Mouse (Mus musculus) lung, embryonic 16.5 days (tissue): ENCODE results near the gene Usp3. TPM values are rescaled to one million over a fixed set of nuclear protein-coding genes. Genes with fewer than 3 reads are reported as not detected.

Experiments used
- ATAC-seq: fragments of 200-750 bp; cut with Nextera tagmentation; 2 replicates; pipeline ENCODE4 v1.8.0; 2017; ENCODE audit warnings: low read depth, mild to moderate bottlenecking, moderate library complexity
- H3K27ac ChIP-seq: fragments of 300-500 bp; sonication (generic); 2 replicates; pipeline ENCODE4 v1.5.1; 2014; ENCODE audit warnings: mild to moderate bottlenecking, control low read depth, low read length
- H3K27me3 ChIP-seq: fragments of 300-500 bp; sonication (generic); 2 replicates; pipeline ENCODE4 v1.6.1; 2014; ENCODE audit warnings: low read depth, low read length, mixed read lengths; ENCODE audit not compliant: control insufficient read depth, insufficient read depth
- H3K36me3 ChIP-seq: fragments of 300-500 bp; sonication (generic); 2 replicates; pipeline ENCODE4 v1.6.1; 2014; ENCODE audit warnings: low read length; ENCODE audit not compliant: control insufficient read depth, insufficient read depth
- H3K4me1 ChIP-seq: fragments of 300-500 bp; sonication (generic); replicated peaks from 2 replicates; pipeline ENCODE4 v1.6.1; 2014; ENCODE audit warnings: low read length, mixed read lengths; ENCODE audit not compliant: control insufficient read depth, insufficient read depth
- H3K4me2 ChIP-seq: fragments of 300-500 bp; sonication (generic); 2 replicates; pipeline ENCODE4 v1.6.1; 2014; ENCODE audit warnings: low read depth, low read length, control low read depth
- H3K4me3 ChIP-seq: fragments of 300-500 bp; sonication (generic); 2 replicates; pipeline ENCODE4 v1.5.1; 2014; ENCODE audit warnings: mild to moderate bottlenecking, low read length, control low read depth
- H3K9ac ChIP-seq: fragments of 300-500 bp; sonication (generic); 2 replicates; pipeline ENCODE4 v1.6.1; 2014; ENCODE audit warnings: low read length, control low read depth
- H3K9me3 ChIP-seq: fragments of 300-500 bp; sonication (generic); 2 replicates; pipeline ENCODE4 v1.6.1; 2016; ENCODE audit warnings: low read length; ENCODE audit not compliant: control insufficient read depth
- WGBS: fragments of 180-500 bp; shearing (Covaris S2); extraction: QIAGEN DNeasy Blood & Tissue Kit; methylation state at CpG from one replicate; pipeline ENCODE4 v1.1.7; 2014; 5-methylcytosine and 5-hydroxymethylcytosine counted together
- polyA plus RNA-seq: library from polyadenylated mRNA; unstranded; fragments of >200 nt; fragmentation: Nextera tagmentation; extraction: Ambion mirVana; gene quantifications from 2 replicates; pipeline ENCODE4 v1.2.1, GENCODE M21; 2015

Usp3 gene
- polyA plus RNA-seq, 1 experiment from 2014 or later: 57.9 TPM

DNA sequence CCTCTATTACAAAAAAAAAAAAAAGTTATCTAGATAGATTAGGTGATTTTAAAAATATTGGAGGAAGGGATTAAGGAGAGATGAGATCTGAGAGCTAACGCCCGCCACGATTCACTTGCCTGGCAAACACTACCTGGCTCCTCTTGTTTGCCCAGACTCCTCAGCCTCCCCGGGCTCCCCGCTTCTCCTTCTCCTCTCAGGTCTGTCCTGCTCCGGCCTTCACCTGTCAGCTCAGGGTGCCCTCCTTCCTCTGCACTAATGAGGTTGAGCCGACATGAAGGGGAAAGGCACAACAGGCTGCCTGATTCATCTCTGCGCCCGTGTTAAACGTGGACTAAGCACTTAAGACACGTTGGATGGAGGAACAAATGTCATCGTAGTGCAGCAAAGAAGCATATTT is 13.9 kb upstream of the Usp3 start:
- Histone ChIP-seq H3K27me3 (no peaks in the 10 kb centered on the region), H3K4me1 (peaks cover 7% of the 10 kb centered on the region; the same call in 1 of the 2 replicates), H3K4me2 (peak overlapping the region; percentile 56), H3K9me3 (no peaks in the 10 kb centered on the region), H3K27ac (peak overlapping the region; percentile 69), H3K4me3 (peak overlapping the region; percentile 31), H3K36me3 (no peaks in the 10 kb centered on the region), H3K9ac (peak overlapping the region; percentile 53; the same call in 1 of the 2 replicates)
- WGBS: 34% methylated on average over 12 of the region's 12 CpGs
- ATAC-seq: 0 out of 2 replicates have a peak, but pooled peaks have one; percentile 13

DNA sequence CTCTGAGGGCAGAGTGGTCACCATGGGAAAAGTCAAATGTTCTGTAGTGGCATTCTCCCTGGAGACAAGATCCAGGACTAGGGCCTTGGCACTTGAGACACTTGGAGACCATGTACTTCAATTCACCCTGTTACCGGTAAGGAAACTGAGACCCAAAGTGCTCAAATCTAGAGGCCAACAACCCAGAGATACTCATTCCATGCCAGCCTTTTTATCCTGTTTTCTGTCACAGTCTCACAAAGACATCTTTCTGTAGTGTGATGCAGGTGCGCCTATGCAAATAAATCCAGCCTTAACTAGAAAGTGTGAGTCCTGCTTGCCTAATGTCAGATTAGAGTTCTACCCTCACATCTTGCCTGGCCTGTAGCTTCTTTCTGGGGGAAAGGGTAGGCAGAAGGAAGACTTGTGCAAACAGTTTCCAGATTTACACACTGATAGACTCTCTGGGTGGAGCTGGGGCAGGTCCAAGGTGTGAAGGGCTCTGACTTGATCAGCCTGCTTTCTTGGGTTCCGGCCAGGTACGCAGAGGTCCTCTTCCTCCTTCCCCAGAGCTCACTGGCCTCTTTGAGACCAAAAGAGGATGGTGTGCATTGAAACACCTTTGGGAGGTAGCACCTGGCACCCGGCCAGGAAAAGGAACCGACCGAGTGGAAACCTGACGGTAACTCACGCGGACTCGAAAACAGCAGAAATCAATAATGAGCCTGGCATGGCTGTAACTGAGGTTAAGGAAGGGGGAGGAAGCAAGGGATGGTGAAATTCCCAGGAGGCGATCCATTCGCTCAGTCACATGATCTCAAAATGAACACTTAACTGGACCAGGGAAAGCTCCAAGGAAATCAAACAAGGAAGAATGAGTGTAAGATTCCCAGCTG is 13.2 kb upstream of the Usp3 start:
- 39% methylated on average over 13 of the region's 13 CpGs for WGBS
- H3K9ac ChIP-seq: no peak overlapping the region
- H3K4me3 ChIP-seq: peak overlapping the region; percentile 31
- H3K9me3 ChIP-seq: no peaks in the 10 kb centered on the region
- peak overlapping the region; percentile 69 for H3K27ac ChIP-seq
- peak overlapping the region; percentile 56 for H3K4me2 ChIP-seq
- H3K4me1 ChIP-seq: peaks cover 2% of the 10 kb centered on the region; the same call in 1 of the 2 replicates
- H3K27me3 ChIP-seq: no peaks in the 10 kb centered on the region
- no peaks in the 10 kb centered on the region for H3K36me3 ChIP-seq
- ATAC-seq: peak; percentile 77

DNA sequence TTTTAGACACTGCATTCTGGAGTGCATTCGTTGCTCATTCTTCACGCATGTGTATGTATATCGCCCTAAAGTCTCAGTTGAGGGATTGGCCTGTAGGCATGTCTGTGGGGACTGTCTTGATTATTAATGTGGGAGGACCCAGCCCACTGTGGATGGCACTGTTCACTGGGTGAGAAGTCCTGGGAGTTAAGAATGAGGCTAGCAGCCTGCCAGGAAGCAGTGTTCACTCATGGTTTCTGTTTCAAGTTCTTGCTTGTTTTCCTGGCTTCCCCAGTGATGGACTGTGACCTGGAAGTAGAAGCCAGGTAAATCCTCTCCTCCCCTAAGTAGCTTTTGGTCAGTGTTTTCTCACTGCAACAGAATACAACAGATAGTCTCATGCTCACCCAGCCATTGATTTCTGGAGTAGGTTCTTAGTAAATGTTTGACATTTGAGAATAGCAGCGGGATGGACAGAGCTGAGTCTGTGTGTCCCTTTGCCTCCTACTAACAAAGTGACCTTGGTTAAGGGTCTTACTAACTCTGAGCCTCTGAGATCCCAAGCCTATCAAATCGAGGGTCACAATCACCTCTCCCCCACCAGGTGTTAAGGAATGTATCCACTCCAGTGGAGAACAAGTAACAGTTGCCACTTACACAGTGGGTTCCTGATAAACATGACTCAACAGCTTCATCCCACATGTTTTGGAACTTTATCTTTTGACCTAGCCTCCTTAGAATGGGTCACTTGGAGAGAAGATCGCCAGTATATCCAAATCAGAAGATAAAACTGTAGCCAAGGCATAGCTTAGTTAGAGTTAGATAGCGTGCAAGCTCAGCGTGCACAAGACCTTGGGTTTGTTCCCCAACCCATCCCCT is 11.6 kb upstream of the Usp3 start:
- Histone ChIP-seq H3K4me1 (peaks cover 2% of the 10 kb centered on the region; the same call in 1 of the 2 replicates), H3K36me3 (no peaks in the 10 kb centered on the region), H3K4me2 (no peak overlapping the region), H3K27ac (no peak overlapping the region), H3K9me3 (no peaks in the 10 kb centered on the region), H3K4me3 (no peak overlapping the region), H3K27me3 (no peaks in the 10 kb centered on the region), H3K9ac (no peak overlapping the region)
- 75% methylated on average over 8 of the region's 8 CpGs for WGBS
- ATAC-seq: no peak

DNA sequence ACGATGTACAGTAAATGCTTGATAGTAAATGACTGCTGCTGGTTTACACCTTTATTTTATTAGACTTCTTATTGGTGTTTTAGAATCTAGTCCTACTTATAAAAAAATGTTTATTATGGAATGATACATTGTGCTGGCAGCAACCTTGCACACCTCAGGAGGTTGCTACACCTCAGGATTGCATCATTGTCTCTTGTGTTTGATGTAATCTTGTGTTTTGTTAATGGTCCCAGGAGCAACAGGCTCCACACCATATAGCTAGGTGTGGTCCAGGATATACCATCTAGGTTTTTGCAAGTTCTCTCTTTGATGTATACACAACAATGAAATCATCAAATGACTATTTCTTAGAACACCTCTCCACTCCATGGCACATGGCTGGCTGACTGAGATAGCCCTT is 11.0 kb upstream of the Usp3 start:
- ATAC-seq: no peak
- Histone ChIP-seq H3K36me3 (no peaks in the 10 kb centered on the region), H3K27me3 (no peaks in the 10 kb centered on the region), H3K9me3 (no peaks in the 10 kb centered on the region), H3K4me3 (no peak overlapping the region), H3K27ac (no peak overlapping the region), H3K9ac (no peak overlapping the region), H3K4me2 (no peak overlapping the region), H3K4me1 (peaks cover 2% of the 10 kb centered on the region; the same call in 1 of the 2 replicates)
- WGBS: 73% methylated on average over 1 of the region's 1 CpGs

DNA sequence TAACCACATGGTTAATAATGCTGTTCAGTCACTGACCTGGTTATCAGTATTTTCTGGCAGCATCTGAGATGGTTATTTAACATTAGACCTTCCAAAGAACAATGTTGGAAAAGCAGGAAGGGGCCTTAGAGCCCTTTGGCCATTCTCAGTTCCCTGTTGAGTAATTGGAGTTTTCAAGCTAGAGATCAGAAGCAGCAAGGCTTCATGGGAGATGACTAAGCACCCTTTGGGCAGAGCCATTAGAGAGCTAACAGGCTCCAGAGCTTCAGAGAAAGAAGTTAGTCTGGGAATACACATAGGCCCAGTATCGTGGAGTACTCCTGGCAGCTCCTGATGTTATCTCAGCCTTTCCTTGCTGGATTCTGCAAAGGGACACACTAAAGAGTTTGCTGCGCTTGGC is 8.1 kb upstream of the Usp3 start:
- 57% methylated on average over 2 of the region's 2 CpGs for WGBS
- no peaks in the 10 kb centered on the region for H3K9me3 ChIP-seq
- no peak overlapping the region for H3K4me3 ChIP-seq
- H3K4me2 ChIP-seq: no peak overlapping the region
- H3K27ac ChIP-seq: no peak overlapping the region
- ATAC-seq: no peak
- H3K4me1 ChIP-seq: peaks cover 6% of the 10 kb centered on the region; the same call in 1 of the 2 replicates
- H3K9ac ChIP-seq: no peak overlapping the region
- H3K27me3 ChIP-seq: no peaks in the 10 kb centered on the region
- H3K36me3 ChIP-seq: no peaks in the 10 kb centered on the region

DNA sequence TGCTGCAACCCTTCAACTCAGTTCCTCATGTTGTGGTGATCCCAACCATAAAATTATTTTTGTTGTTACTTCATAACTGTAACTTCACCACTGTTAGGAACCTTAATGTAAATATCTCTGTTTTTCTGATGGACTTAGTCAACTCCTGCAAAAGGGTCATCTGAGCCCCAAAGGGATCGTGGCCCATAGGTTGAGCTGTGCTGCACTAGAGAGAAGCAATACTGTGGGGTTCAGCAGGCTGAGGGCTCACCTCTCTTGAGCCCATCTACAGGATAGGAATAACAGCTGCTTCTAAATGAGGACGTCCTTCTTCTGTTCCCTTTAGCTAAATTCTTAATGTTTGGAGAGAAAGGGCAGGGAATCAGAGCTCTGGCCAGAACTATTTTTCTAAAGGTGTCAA is 7.6 kb upstream of the Usp3 start:
- Histone ChIP-seq H3K4me2 (no peak overlapping the region), H3K9ac (no peak overlapping the region), H3K27me3 (no peaks in the 10 kb centered on the region), H3K4me1 (peaks cover 6% of the 10 kb centered on the region; the same call in 1 of the 2 replicates), H3K36me3 (no peaks in the 10 kb centered on the region), H3K4me3 (no peak overlapping the region), H3K27ac (no peak overlapping the region), H3K9me3 (no peaks in the 10 kb centered on the region)
- 85% methylated on average over 2 of the region's 2 CpGs for WGBS
- ATAC-seq: no peak

DNA sequence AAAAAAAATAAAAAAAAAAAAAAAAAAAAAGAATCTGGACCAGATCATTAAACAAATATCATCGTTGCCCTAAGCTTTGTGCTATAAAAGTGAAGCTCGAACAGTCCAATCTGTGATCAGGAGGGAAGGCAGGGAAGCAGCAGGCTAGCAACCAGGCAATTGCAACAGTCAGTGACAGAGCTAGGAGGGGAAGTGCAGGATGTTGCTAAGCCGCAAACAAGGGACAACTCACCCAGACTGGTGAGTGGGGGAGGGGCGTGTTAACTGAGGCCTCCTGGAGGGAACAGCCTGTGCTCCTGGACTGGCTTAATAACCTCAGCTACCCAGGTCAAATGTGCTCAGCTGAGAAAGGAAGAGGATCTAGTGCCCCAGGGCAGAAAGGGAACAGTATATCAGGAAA is 6.6 kb upstream of the Usp3 start:
- 22% methylated on average over 4 of the region's 4 CpGs for WGBS
- H3K4me2 ChIP-seq: no peak overlapping the region
- H3K27me3 ChIP-seq: no peaks in the 10 kb centered on the region
- H3K4me3 ChIP-seq: no peak overlapping the region
- ATAC-seq: peak; percentile 41; the same call in 1 of the 2 replicates
- no peaks in the 10 kb centered on the region for H3K9me3 ChIP-seq
- H3K36me3 ChIP-seq: no peaks in the 10 kb centered on the region
- H3K4me1 ChIP-seq: peaks cover 6% of the 10 kb centered on the region; the same call in 1 of the 2 replicates
- no peak overlapping the region for H3K27ac ChIP-seq
- H3K9ac ChIP-seq: no peak overlapping the region

DNA sequence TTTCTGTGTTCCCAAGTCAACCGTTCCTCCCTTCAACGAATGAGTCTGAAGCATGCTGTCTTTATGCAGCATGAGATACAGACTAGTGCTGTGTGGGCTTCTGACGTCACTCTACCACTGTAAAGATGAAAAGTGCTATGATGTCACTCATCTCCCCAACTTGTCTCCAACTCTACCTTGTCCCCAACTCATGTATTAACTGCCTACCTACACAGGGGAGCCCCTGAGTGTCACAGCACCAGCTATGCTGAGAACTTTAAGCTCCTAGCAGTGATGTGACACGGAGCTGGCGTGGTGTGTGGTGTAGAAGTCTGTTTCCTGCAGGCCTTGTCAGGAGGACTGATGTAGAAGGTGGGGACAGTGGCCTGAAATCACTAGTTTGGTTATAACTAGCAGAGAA is 5.7 kb upstream of the Usp3 start:
- WGBS: 57% methylated on average over 5 of the region's 5 CpGs
- H3K9ac ChIP-seq: no peak overlapping the region
- no peaks in the 10 kb centered on the region for H3K36me3 ChIP-seq
- H3K4me1 ChIP-seq: peaks cover 14% of the 10 kb centered on the region
- no peak overlapping the region for H3K4me2 ChIP-seq
- no peaks in the 10 kb centered on the region for H3K27me3 ChIP-seq
- no peaks in the 10 kb centered on the region for H3K9me3 ChIP-seq
- no peak overlapping the region for H3K4me3 ChIP-seq
- no peak for ATAC-seq
- no peak overlapping the region for H3K27ac ChIP-seq
